Mouse (Mus musculus): ENCODE measurements around the gene Prss38. TPM values are rescaled to one million over a fixed set of nuclear protein-coding genes. Genes with fewer than 3 reads are reported as not detected.

The Prss38 gene
- total and polyA plus RNA-seq, 2 experiments from 2014 or later: 0.12 TPM; not detected in 1

DNA sequence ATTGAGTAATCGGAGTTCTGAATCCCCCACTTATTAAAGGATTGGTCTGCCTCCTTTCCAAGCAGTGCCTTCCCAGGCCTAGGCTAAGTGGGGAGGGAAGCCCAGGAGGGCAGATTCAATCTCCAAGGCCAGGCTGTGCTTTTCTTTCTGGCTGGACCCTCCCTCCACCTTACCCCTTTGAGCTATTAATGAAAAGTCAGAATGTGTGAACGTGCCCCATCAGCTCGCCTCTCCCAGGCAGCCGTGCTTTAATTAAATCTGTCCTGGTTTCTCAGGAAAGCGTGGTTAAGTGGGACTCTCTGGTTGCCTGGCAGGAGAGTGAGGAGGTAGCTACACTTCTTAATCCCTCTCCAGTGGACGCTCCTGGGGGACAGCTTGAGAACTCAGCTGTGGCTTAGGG lies 45.8 kb downstream of the Prss38 start:
- H3K9me3 ChIP-seq (ENCODE audit: low read length): no peaks in the 10 kb centered on the region
- no peaks in the 10 kb centered on the region for H3K27me3 ChIP-seq (ENCODE audit: insufficient read depth, low read length)
- DNase-seq: no peak
- no peak overlapping the region for H3K4me3 ChIP-seq (ENCODE audit: low read depth, low read length)
- 11% methylated on average over 6 of the region's 6 CpGs for WGBS
- no peak for TF ChIP-seq CTCF (IDR thresholded peaks at IDR 0.05; ENCODE audit: low read depth)
- no peak overlapping the region for H3K27ac ChIP-seq (ENCODE audit: low read depth, low read length)
- H3K9ac ChIP-seq: no peak overlapping the region
- H3K36me3 ChIP-seq (ENCODE audit: insufficient read depth): no peaks in the 10 kb centered on the region
- H3K4me1 ChIP-seq (ENCODE audit: insufficient read depth): no peaks in the 10 kb centered on the region
- ATAC-seq: no peak
- no peak overlapping the region for H3K4me2 ChIP-seq (ENCODE audit: low read depth)

DNA sequence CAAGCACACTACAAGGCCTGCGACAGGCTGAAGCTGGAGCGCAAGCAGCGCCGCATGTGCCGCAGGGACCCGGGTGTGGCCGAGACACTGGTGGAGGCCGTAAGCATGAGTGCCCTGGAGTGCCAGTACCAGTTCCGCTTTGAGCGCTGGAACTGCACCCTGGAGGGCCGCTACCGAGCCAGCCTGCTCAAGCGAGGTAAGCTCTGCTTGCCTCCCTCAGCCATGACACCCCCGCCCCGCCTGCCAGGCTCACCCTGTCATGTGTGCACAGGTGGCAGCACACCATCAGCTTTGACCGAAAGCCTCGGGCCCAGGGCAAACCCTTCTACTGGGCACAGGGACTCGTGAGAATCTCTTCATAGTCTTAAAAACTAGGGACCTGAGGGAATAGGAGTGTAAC lies 47.8 kb downstream of the Prss38 start:
- ATAC-seq (no peak), DNase-seq (no peak)
- H3K9me3 ChIP-seq (ENCODE audit: low read length): no peaks in the 10 kb centered on the region
- no peak overlapping the region for H3K4me2 ChIP-seq (ENCODE audit: low read depth)
- no peak overlapping the region for H3K27ac ChIP-seq (ENCODE audit: low read depth, low read length)
- H3K4me1 ChIP-seq (ENCODE audit: insufficient read depth): no peaks in the 10 kb centered on the region
- no peak for TF ChIP-seq CTCF (IDR thresholded peaks at IDR 0.05; ENCODE audit: low read depth)
- no peak overlapping the region for H3K4me3 ChIP-seq (ENCODE audit: low read depth, low read length)
- H3K9ac ChIP-seq: no peak overlapping the region
- H3K27me3 ChIP-seq (ENCODE audit: insufficient read depth, low read length): no peaks in the 10 kb centered on the region
- WGBS: 84% methylated on average over 18 of the region's 18 CpGs
- no peaks in the 10 kb centered on the region for H3K36me3 ChIP-seq (ENCODE audit: insufficient read depth)

GRCm38 (mm10) chr11:59324777-59325176 lies 50.7 kb downstream of the Prss38 start:
- no peaks in the 10 kb centered on the region for H3K27me3 ChIP-seq (ENCODE audit: insufficient read depth, low read length)
- DNase-seq (no peak), ATAC-seq (no peak)
- 76% methylated on average over 5 of the region's 5 CpGs for WGBS
- no peaks in the 10 kb centered on the region for H3K36me3 ChIP-seq (ENCODE audit: insufficient read depth)
- TF ChIP-seq CTCF (IDR thresholded peaks at IDR 0.05; ENCODE audit: low read depth): no peak
- H3K4me2 ChIP-seq (ENCODE audit: low read depth): no peak overlapping the region
- no peaks in the 10 kb centered on the region for H3K4me1 ChIP-seq (ENCODE audit: insufficient read depth)
- no peak overlapping the region for H3K9ac ChIP-seq
- no peak overlapping the region for H3K27ac ChIP-seq (ENCODE audit: low read depth, low read length)
- H3K4me3 ChIP-seq (ENCODE audit: low read depth, low read length): no peak overlapping the region
- no peaks in the 10 kb centered on the region for H3K9me3 ChIP-seq (ENCODE audit: low read length)

- no peak overlapping the region for H3K9ac ChIP-seq
- ATAC-seq (no peak), DNase-seq (no peak)
- H3K27ac ChIP-seq (ENCODE audit: low read depth, low read length): no peak overlapping the region
- 65% methylated on average over 3 of the region's 3 CpGs for WGBS
- no peaks in the 10 kb centered on the region for H3K27me3 ChIP-seq (ENCODE audit: insufficient read depth, low read length)
- no peak overlapping the region for H3K4me2 ChIP-seq (ENCODE audit: low read depth)
- TF ChIP-seq CTCF (IDR thresholded peaks at IDR 0.05; ENCODE audit: low read depth): no peak
- no peaks in the 10 kb centered on the region for H3K36me3 ChIP-seq (ENCODE audit: insufficient read depth)
- no peaks in the 10 kb centered on the region for H3K4me1 ChIP-seq (ENCODE audit: insufficient read depth)
- H3K9me3 ChIP-seq (ENCODE audit: low read length): no peaks in the 10 kb centered on the region
- H3K4me3 ChIP-seq (ENCODE audit: low read depth, low read length): no peak overlapping the region
These were observed 52.5 kb downstream of the Prss38 start for GRCm38 (mm10) chr11:59322988-59323387.

Small RNA genes lying within 50 kb of the gene (microRNA-seq; reads per million reads assigned to microRNA genes)
- gene Gm24756: 0 reads per million in 2 experiments

Other genes with a start within 250 kb of the Prss38 start
- gene Obscn, start 239.3 kb downstream of the Prss38 start, total RNA-seq (2014; rRNA removed): 1.5 and 1.7 TPM in 2 replicates
- gene Obscn, start 239.3 kb downstream of the Prss38 start, polyA plus RNA-seq (2015; fragmentation: Nextera tagmentation; extraction: Ambion mirVana): 0.23 and 0.31 TPM in 2 replicates
- gene Iba57, start 211.9 kb downstream of the Prss38 start, total RNA-seq (2014; rRNA removed): 11.2 and 13.8 TPM in 2 replicates
- 10.8 and 11.1 TPM in 2 replicates for gene Iba57, start 211.9 kb downstream of the Prss38 start, polyA plus RNA-seq (2015; fragmentation: Nextera tagmentation; extraction: Ambion mirVana)
- gene Gjc2, start 192.4 kb downstream of the Prss38 start, total RNA-seq (2014; rRNA removed): 0.76 and 1.2 TPM in 2 replicates
- gene Gjc2, start 192.4 kb downstream of the Prss38 start, polyA plus RNA-seq (2015; fragmentation: Nextera tagmentation; extraction: Ambion mirVana): 0.19 and 0.31 TPM in 2 replicates
- 122 and 157 TPM in 2 replicates for gene Guk1, start 183.4 kb downstream of the Prss38 start, total RNA-seq (2014; rRNA removed)
- gene Guk1, start 183.4 kb downstream of the Prss38 start, polyA plus RNA-seq (2015; fragmentation: Nextera tagmentation; extraction: Ambion mirVana): 274 and 284 TPM in 2 replicates
- gene Mrpl55, start 173.2 kb downstream of the Prss38 start, total RNA-seq (2014; rRNA removed): 45.2 and 69.5 TPM in 2 replicates
- gene Mrpl55, start 173.2 kb downstream of the Prss38 start, polyA plus RNA-seq (2015; fragmentation: Nextera tagmentation; extraction: Ambion mirVana): 124 and 131 TPM in 2 replicates
- 5.2 and 6.9 TPM in 2 replicates for gene 2310033P09Rik, start 167.3 kb downstream of the Prss38 start, total RNA-seq (2014; rRNA removed)
- 22.2 and 27.6 TPM in 2 replicates for gene 2310033P09Rik, start 167.3 kb downstream of the Prss38 start, polyA plus RNA-seq (2015; fragmentation: Nextera tagmentation; extraction: Ambion mirVana)
- gene Arf1, start 147.4 kb downstream of the Prss38 start, total RNA-seq (2014; rRNA removed): 355 and 372 TPM in 2 replicates
- gene Arf1, start 147.4 kb downstream of the Prss38 start, polyA plus RNA-seq (2015; fragmentation: Nextera tagmentation; extraction: Ambion mirVana): 685 and 714 TPM in 2 replicates
- 0.31 and 0.52 TPM in 2 replicates for gene Wnt3a, start 84.9 kb downstream of the Prss38 start, total RNA-seq (2014; rRNA removed)
- gene Wnt3a, start 84.9 kb downstream of the Prss38 start, polyA plus RNA-seq (2015; fragmentation: Nextera tagmentation; extraction: Ambion mirVana): 0.19 and 0.29 TPM in 2 replicates
- 1.9 and 5.6 TPM in 2 replicates for gene Wnt9a, start 68.7 kb downstream of the Prss38 start, total RNA-seq (2014; rRNA removed)
- 2.1 and 2.6 TPM in 2 replicates for gene Wnt9a, start 68.7 kb downstream of the Prss38 start, polyA plus RNA-seq (2015; fragmentation: Nextera tagmentation; extraction: Ambion mirVana)
- gene Jmjd4, start 74.4 kb upstream of the Prss38 start, total RNA-seq (2014; rRNA removed): 26.5 and 27.7 TPM in 2 replicates
- 14.2 and 17.0 TPM in 2 replicates for gene Jmjd4, start 74.4 kb upstream of the Prss38 start, polyA plus RNA-seq (2015; fragmentation: Nextera tagmentation; extraction: Ambion mirVana)
- 369 and 373 TPM in 2 replicates for gene Snap47, start 75.5 kb upstream of the Prss38 start, total RNA-seq (2014; rRNA removed)
- 488 and 507 TPM in 2 replicates for gene Snap47, start 75.5 kb upstream of the Prss38 start, polyA plus RNA-seq (2015; fragmentation: Nextera tagmentation; extraction: Ambion mirVana)
- 14.1 and 14.2 TPM in 2 replicates for gene Zfp867, start 96.8 kb upstream of the Prss38 start, total RNA-seq (2014; rRNA removed)
- gene Zfp867, start 96.8 kb upstream of the Prss38 start, polyA plus RNA-seq (2015; fragmentation: Nextera tagmentation; extraction: Ambion mirVana): 5.6 and 7.5 TPM in 2 replicates
- gene Zkscan17, start 151.1 kb upstream of the Prss38 start, total RNA-seq (2014; rRNA removed): 15.9 and 21.4 TPM in 2 replicates
- gene Zkscan17, start 151.1 kb upstream of the Prss38 start, polyA plus RNA-seq (2015; fragmentation: Nextera tagmentation; extraction: Ambion mirVana): 12.2 and 13.9 TPM in 2 replicates
- gene Nlrp3, start 165.9 kb upstream of the Prss38 start, total RNA-seq (2014; rRNA removed): 0.08 and 0.14 TPM in 2 replicates
- gene Nlrp3, start 165.9 kb upstream of the Prss38 start, polyA plus RNA-seq (2015; fragmentation: Nextera tagmentation; extraction: Ambion mirVana): 0.10 and 0.30 TPM in 2 replicates
- gene Olfr222, start 200.6 kb upstream of the Prss38 start, total RNA-seq (2014; rRNA removed): not detected in 2 replicates
- gene Olfr222, start 200.6 kb upstream of the Prss38 start, polyA plus RNA-seq (2015; fragmentation: Nextera tagmentation; extraction: Ambion mirVana): not detected in 2 replicates
- gene Olfr223, start 217.6 kb upstream of the Prss38 start, total RNA-seq (2014; rRNA removed): not detected in 2 replicates
- gene Olfr223, start 217.6 kb upstream of the Prss38 start, polyA plus RNA-seq (2015; fragmentation: Nextera tagmentation; extraction: Ambion mirVana): not detected in 2 replicates

All from forebrain, postnatal 0 days (tissue).